Mouse (Mus musculus) retina, postnatal 7 days (tissue): ENCODE measurements around the gene Ntrk3.

ENCODE experiments used
- DNase-seq: peaks from one replicate; pipeline ENCODE4 v3.0.0-alpha.2; 2012; ENCODE audit warnings: low read depth, low spot score

Gene Ntrk3

GRCm38 (mm10) chr7:78361341-78362309, 376.2 kb downstream of the Ntrk3 start:
- no peak for DNase-seq

GRCm38 (mm10) chr7:78347464-78347863, 390.3 kb downstream of the Ntrk3 start:
- DNase-seq = no peak

GRCm38 (mm10) chr7:78333422-78333821, 404.4 kb downstream of the Ntrk3 start:
- DNase-seq = no peak

- no peak for DNase-seq
Observed at GRCm38 (mm10) chr7:78328301-78328700, 409.5 kb downstream of the Ntrk3 start.

GRCm38 (mm10) chr7:78326185-78326584, 411.6 kb downstream of the Ntrk3 start:
- DNase-seq = no peak

GRCm38 (mm10) chr7:78318640-78319039, 419.2 kb downstream of the Ntrk3 start:
- no peak for DNase-seq

GRCm38 (mm10) chr7:78305770-78306169, 432.0 kb downstream of the Ntrk3 start:
- DNase-seq = no peak

GRCm38 (mm10) chr7:78305029-78305428, 432.8 kb downstream of the Ntrk3 start:
- no peak for DNase-seq

- DNase-seq = no peak
Observed at GRCm38 (mm10) chr7:78297290-78297689, 440.5 kb downstream of the Ntrk3 start.

- DNase-seq = no peak
Observed at GRCm38 (mm10) chr7:78294322-78294721, 443.5 kb downstream of the Ntrk3 start.

GRCm38 (mm10) chr7:78290186-78290585, 447.6 kb downstream of the Ntrk3 start:
- DNase-seq = no peak

GRCm38 (mm10) chr7:78286516-78287238, 451.1 kb downstream of the Ntrk3 start:
- no peak for DNase-seq

GRCm38 (mm10) chr7:78269506-78270250, 468.1 kb downstream of the Ntrk3 start:
- no peak for DNase-seq

GRCm38 (mm10) chr7:78267461-78268007, 470.3 kb downstream of the Ntrk3 start:
- DNase-seq = peak; percentile 2

GRCm38 (mm10) chr7:78264432-78265002, 473.3 kb downstream of the Ntrk3 start:
- no peak for DNase-seq

- DNase-seq = no peak
Observed at GRCm38 (mm10) chr7:78261420-78262125, 476.2 kb downstream of the Ntrk3 start.

GRCm38 (mm10) chr7:78258151-78258550, 479.7 kb downstream of the Ntrk3 start:
- DNase-seq = no peak

GRCm38 (mm10) chr7:78253777-78254385, 483.9 kb downstream of the Ntrk3 start:
- no peak for DNase-seq

GRCm38 (mm10) chr7:78248119-78248642, 489.6 kb downstream of the Ntrk3 start:
- DNase-seq = no peak

GRCm38 (mm10) chr7:78239012-78239411, 498.8 kb downstream of the Ntrk3 start:
- DNase-seq = no peak
